Mouse (Mus musculus) liver, embryonic 14.5 days (tissue): Measurements from ENCODE around the gene Acyp2. TPM values are rescaled to one million over a fixed set of nuclear protein-coding genes. Genes with fewer than 3 reads are reported as not detected.

Experiments used
- ATAC-seq: fragments of 200-750 bp; cut with Nextera tagmentation; 2 replicates; pipeline ENCODE4 v1.8.0; 2017; ENCODE audit warnings: moderate number of reproducible peaks, mild to moderate bottlenecking, moderate library complexity; ENCODE audit not compliant: insufficient read depth
- DNase-seq, 3 experiments: peaks; one replicate each; pipeline ENCODE4 v3.0.0-alpha.2; 2012 to 2013; ENCODE audit warnings: low read depth in 3 of 3, low spot score in 3 of 3
- H3K27ac ChIP-seq: fragments of 300-500 bp; sonication (generic); 2 replicates; pipeline ENCODE4 v1.5.1; 2014; ENCODE audit warnings: moderate library complexity, mild to moderate bottlenecking, control low read depth, inconsistent platforms
- H3K27me3 ChIP-seq: fragments of 300-500 bp; sonication (generic); 2 replicates; pipeline ENCODE4 v1.6.1; 2014; ENCODE audit warnings: mild to moderate bottlenecking, low read length, moderate library complexity; ENCODE audit not compliant: control insufficient read depth, insufficient read depth
- H3K36me3 ChIP-seq: fragments of 300-500 bp; sonication (generic); replicated peaks from 2 replicates; pipeline ENCODE4 v1.6.1; 2014; ENCODE audit warnings: low read depth; ENCODE audit not compliant: control insufficient read depth, insufficient read depth
- H3K4me1 ChIP-seq, 2 experiments: fragments of 200-500 bp in 1 of 2; fragments of 300-500 bp in 1 of 2; sonication (generic) in 1 of 2; replicated peaks; 2 replicates each; pipeline ENCODE4 v1.6.1; 2012 to 2014; ENCODE audit warnings: antibody characterized with exemption in 1 of 2, inconsistent platforms in 1 of 2, low read length in 1 of 2; ENCODE audit not compliant: control insufficient read depth in 2 of 2, insufficient read depth in 2 of 2
- H3K4me2 ChIP-seq: fragments of 300-500 bp; sonication (generic); 2 replicates; pipeline ENCODE4 v1.6.1; 2014; ENCODE audit warnings: low read depth, mild to moderate bottlenecking, control low read depth, moderate library complexity
- H3K4me3 ChIP-seq, 2 experiments: fragments of 200-500 bp in 1 of 2; fragments of 300-500 bp in 1 of 2; sonication (generic) in 1 of 2; 2 replicates each; pipeline ENCODE4 v1.5.1; 2012 to 2014; ENCODE audit warnings: low read depth in 2 of 2, low read length in 2 of 2, mild to moderate bottlenecking in 2 of 2, control low read depth in 1 of 2, inconsistent platforms in 1 of 2, moderate library complexity in 1 of 2; ENCODE audit not compliant: insufficient read depth in 1 of 2
- H3K9ac ChIP-seq: fragments of 300-500 bp; sonication (generic); replicated peaks from 2 replicates; pipeline ENCODE4 v1.6.1; 2014; ENCODE audit warnings: mild to moderate bottlenecking, control low read depth, moderate library complexity
- H3K9me3 ChIP-seq: fragments of 300-500 bp; sonication (generic); 2 replicates; pipeline ENCODE4 v1.6.1; 2016; ENCODE audit warnings: low read length, mixed read lengths; ENCODE audit not compliant: control insufficient read depth
- CTCF ChIP-seq: IDR thresholded peaks from 2 replicates; pipeline ENCODE4 v1.5.1; 2016; ENCODE audit warnings: antibody characterized with exemption, low read depth, control low read depth
- EP300 ChIP-seq: IDR thresholded peaks from 2 replicates; pipeline ENCODE4 v1.6.1; 2016; ENCODE audit warnings: antibody characterized with exemption, low read depth
- WGBS: fragments of 180-500 bp; shearing (Covaris S2); extraction: QIAGEN DNeasy Blood & Tissue Kit; methylation state at CpG from one replicate; pipeline ENCODE4 v1.1.7; 2014; ENCODE audit not compliant: insufficient replicate concordance; 5-methylcytosine and 5-hydroxymethylcytosine counted together
- polyA plus RNA-seq, 2 experiments: library from polyadenylated mRNA; depleted of rRNA in 1 of 2; stranded (reverse) in 1 of 2; unstranded in 1 of 2; fragments of >200 nt; fragmentation: Nextera tagmentation in 1 of 2; extraction: Ambion mirVana in 1 of 2; gene quantifications; 2 replicates each; pipeline versions ENCODE4 v1.2.1 to v1.2.3; 2012 to 2014

The Acyp2 gene
- polyA plus RNA-seq, 2 experiments: 2.6 to 5.4 TPM

- DNase-seq: no peak
Measured at GRCm38 (mm10) chr11:30553408-30553807, 96.0 kb downstream of the Acyp2 start.

GRCm38 (mm10) chr11:30517133-30517532 lies 132.3 kb downstream of the Acyp2 start:
- DNase-seq: no peak
- no peaks in the 10 kb centered on the region for H3K36me3 ChIP-seq
- no peak overlapping the region for H3K27ac ChIP-seq
- no peaks in the 10 kb centered on the region for H3K9me3 ChIP-seq
- TF ChIP-seq EP300 (no peak), CTCF (no peak)
- no peak for ATAC-seq
- H3K27me3 ChIP-seq: no peaks in the 10 kb centered on the region
- H3K4me1 ChIP-seq: no peaks in the 10 kb centered on the region
- H3K9ac ChIP-seq: no peak overlapping the region
- H3K4me2 ChIP-seq: no peak overlapping the region
- WGBS: 61% methylated on average over 2 of the region's 2 CpGs
- no peak overlapping the region for H3K4me3 ChIP-seq

More at GRCm38 (mm10) chr11:30553408-30553807, 96.0 kb downstream of the Acyp2 start:
- Histone ChIP-seq H3K9me3 (no peaks in the 10 kb centered on the region), H3K27ac (no peak overlapping the region), H3K4me1 (no peaks in the 10 kb centered on the region), H3K4me3 (no peak overlapping the region), H3K27me3 (no peaks in the 10 kb centered on the region), H3K36me3 (no peaks in the 10 kb centered on the region), H3K4me2 (no peak overlapping the region), H3K9ac (no peak overlapping the region)
- 79% methylated on average over 1 of the region's 1 CpGs for WGBS
- no peak for ATAC-seq
- TF ChIP-seq EP300 (no peak), CTCF (no peak)

- Histone ChIP-seq H3K9ac (no peak overlapping the region), H3K27me3 (no peaks in the 10 kb centered on the region), H3K27ac (no peak overlapping the region), H3K4me2 (no peak overlapping the region), H3K4me1 (no peaks in the 10 kb centered on the region), H3K9me3 (no peaks in the 10 kb centered on the region), H3K36me3 (no peaks in the 10 kb centered on the region), H3K4me3 (no peak overlapping the region)
- TF ChIP-seq EP300 (no peak), CTCF (no peak)
- ATAC-seq: no peak
- no peak for DNase-seq
- 67% methylated on average over 4 of the region's 4 CpGs for WGBS
Measured at GRCm38 (mm10) chr11:30508178-30508577, 141.2 kb downstream of the Acyp2 start.

- Histone ChIP-seq H3K4me1 (no peaks in the 10 kb centered on the region), H3K9ac (no peak overlapping the region), H3K4me2 (no peak overlapping the region), H3K27me3 (no peaks in the 10 kb centered on the region), H3K36me3 (no peaks in the 10 kb centered on the region), H3K27ac (no peak overlapping the region), H3K9me3 (no peaks in the 10 kb centered on the region), H3K4me3 (no peak overlapping the region)
- ATAC-seq: no peak
- no peak for TF ChIP-seq CTCF
- no peak for TF ChIP-seq EP300
- DNase-seq: no peak
- WGBS: 51% methylated on average over 3 of the region's 3 CpGs
Measured at GRCm38 (mm10) chr11:30498738-30499355, 150.5 kb downstream of the Acyp2 start.

GRCm38 (mm10) chr11:30497151-30497550 lies 152.2 kb downstream of the Acyp2 start:
- TF ChIP-seq CTCF (no peak), EP300 (no peak)
- H3K27me3 ChIP-seq: no peaks in the 10 kb centered on the region
- no peaks in the 10 kb centered on the region for H3K9me3 ChIP-seq
- no peak overlapping the region for H3K9ac ChIP-seq
- 36% methylated on average over 2 of the region's 2 CpGs for WGBS
- no peak overlapping the region for H3K27ac ChIP-seq
- no peaks in the 10 kb centered on the region for H3K36me3 ChIP-seq
- no peak overlapping the region for H3K4me3 ChIP-seq
- ATAC-seq (no peak), DNase-seq (no peak)
- no peaks in the 10 kb centered on the region for H3K4me1 ChIP-seq
- no peak overlapping the region for H3K4me2 ChIP-seq
